Mouse (Mus musculus) liver, adult 2 months (tissue): Measurements from ENCODE around the gene Brd4. TPM values are rescaled to one million over a fixed set of nuclear protein-coding genes. Genes with fewer than 3 reads are reported as not detected.

Experiments
- DNase-seq: peaks from one replicate; pipeline ENCODE4 v3.0.0-alpha.2; 2011; ENCODE audit warnings: low read depth, low spot score; ENCODE audit errors: extremely low read depth
- H3K27ac ChIP-seq: fragments of 200-500 bp; replicated peaks from 2 replicates; pipeline ENCODE4 v1.5.1; 2012; ENCODE audit warnings: low read depth, mild to moderate bottlenecking, control low read depth, inconsistent platforms, low read length; ENCODE audit not compliant: insufficient read depth
- H3K27me3 ChIP-seq: fragments of 200-500 bp; 2 replicates; pipeline ENCODE4 v1.6.1; 2012; ENCODE audit warnings: mild to moderate bottlenecking, moderate library complexity, low read length, inconsistent platforms; ENCODE audit not compliant: control insufficient read depth, insufficient read depth
- H3K36me3 ChIP-seq: fragments of 200-500 bp; 2 replicates; pipeline ENCODE4 v1.6.1; 2012; ENCODE audit warnings: low read length, inconsistent platforms; ENCODE audit not compliant: control insufficient read depth, insufficient read depth
- H3K4me1 ChIP-seq: fragments of 200-500 bp; 2 replicates; pipeline ENCODE4 v1.6.1; 2011; ENCODE audit warnings: low read length; ENCODE audit not compliant: control insufficient read depth, insufficient read depth
- H3K4me3 ChIP-seq: fragments of 200-500 bp; 2 replicates; pipeline ENCODE4 v1.5.1; 2011; ENCODE audit warnings: low read depth, mild to moderate bottlenecking, control low read depth, low read length, moderate library complexity; ENCODE audit not compliant: insufficient read depth
- H3K79me2 ChIP-seq: fragments of 200-500 bp; 2 replicates; pipeline ENCODE4 v1.6.1; 2012; ENCODE audit warnings: inconsistent platforms, mild to moderate bottlenecking, low read length, moderate library complexity; ENCODE audit not compliant: control insufficient read depth, insufficient read depth
- H3K9ac ChIP-seq: fragments of 200-500 bp; 2 replicates; pipeline ENCODE4 v1.6.1; 2012; ENCODE audit warnings: low read depth, mild to moderate bottlenecking, control low read depth, inconsistent platforms, low read length
- CTCF ChIP-seq: fragments of 200-500 bp; IDR thresholded peaks from 2 replicates; pipeline ENCODE4 v1.5.1; 2011; ENCODE audit warnings: low read depth, low read length, control low read depth
- POLR2A ChIP-seq: fragments of 200-500 bp; IDR thresholded peaks from 2 replicates; pipeline ENCODE4 v1.6.1; 2011; ENCODE audit warnings: low read length, control low read depth; ENCODE audit not compliant: insufficient read depth; ENCODE audit errors: extremely low read depth
- WGBS: fragments of 180-500 bp; shearing (Covaris S2); methylation state at CpG from one replicate; pipeline ENCODE4 v1.1.7; 2018; 5-methylcytosine and 5-hydroxymethylcytosine counted together
- polyA plus RNA-seq: library from polyadenylated mRNA; depleted of rRNA; stranded (reverse); fragments of >200 nt; gene quantifications from 2 replicates; pipeline ENCODE4 v1.2.3, GENCODE M21; 2012
- total RNA-seq: library from RNA; depleted of rRNA; stranded (reverse); fragments of >200 nt; gene quantifications from 2 replicates; pipeline ENCODE4 v1.2.3, GENCODE M21; 2014

Gene Brd4
- total and polyA plus RNA-seq, 2 experiments, result 10.5 to 18.4 TPM

DNA sequence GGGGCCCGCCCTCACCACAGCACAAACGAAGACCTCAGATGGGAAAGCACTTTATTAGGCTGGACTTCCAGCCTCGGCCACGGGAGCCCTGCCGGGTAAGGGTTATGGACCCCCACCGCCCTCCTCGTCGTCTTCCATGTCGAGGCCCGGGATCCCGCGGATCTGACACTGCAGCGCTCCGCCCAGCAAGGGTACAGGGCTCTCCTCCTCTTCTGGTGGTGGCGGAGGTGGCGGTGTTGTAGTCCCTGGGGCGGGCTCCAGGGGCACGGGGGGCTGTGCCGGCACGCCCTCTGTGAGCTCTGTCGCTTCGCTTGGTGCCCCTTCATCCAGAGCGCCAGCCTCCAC, 36.8 kb upstream of the Brd4 start:
- TF ChIP-seq CTCF (no peak), POLR2A (no peak)

DNA sequence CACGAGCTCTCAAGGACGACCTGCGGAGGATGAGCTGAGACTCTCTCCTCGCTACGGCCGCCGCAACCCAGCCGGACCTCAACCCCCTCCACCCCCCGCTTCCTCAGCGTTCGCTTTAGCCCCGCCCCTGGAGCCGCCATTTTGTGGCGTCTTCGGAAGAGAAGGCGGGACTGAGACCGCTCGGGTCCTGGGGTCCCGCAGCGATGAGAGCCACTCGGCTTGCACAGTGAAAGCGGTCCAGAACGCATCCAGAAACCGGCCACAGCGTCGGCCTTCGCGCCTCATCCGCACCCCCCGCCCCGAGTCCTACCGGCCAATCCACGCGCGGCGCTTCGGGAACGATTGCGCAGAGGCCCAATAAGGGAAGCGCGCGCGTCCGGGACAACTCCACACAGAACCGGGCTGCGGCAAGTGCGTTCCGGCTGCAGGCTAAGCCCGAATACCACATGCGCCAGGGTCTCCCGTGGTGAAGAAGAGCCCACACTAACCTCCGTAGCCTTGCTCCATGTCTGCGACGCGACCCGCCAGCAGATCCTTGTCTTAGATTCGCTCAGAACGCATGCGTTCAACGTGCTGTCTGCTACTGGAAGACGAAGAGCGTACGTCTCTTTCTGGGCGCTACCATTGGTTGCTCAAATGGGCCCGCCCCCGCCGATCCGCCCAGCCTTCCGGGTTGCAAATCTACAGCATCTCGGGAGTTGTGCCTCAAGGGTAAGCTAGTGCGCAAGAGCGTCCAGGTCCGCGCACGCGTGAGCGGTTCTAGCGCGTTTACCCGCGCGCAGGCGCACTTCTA, 36.3 kb upstream of the Brd4 start, which contains the start of gene Akap8:
Gene Akap8 (minus strand): TSS at position 642 of the 793 bp plus-strand sequence.
- Histone ChIP-seq H3K27me3 (no peaks in the 10 kb centered on the region), H3K27ac (peak within 1 kb of the TSS; percentile 76), H3K4me3 (peak within 1 kb of the TSS; percentile 78), H3K79me2 (peaks cover 21% of the 10 kb centered on the region; the same call in 1 of the 2 replicates), H3K4me1 (peaks cover 10% of the 10 kb centered on the region), H3K9ac (peak within 1 kb of the TSS; percentile 80), H3K36me3 (peaks cover 24% of the 10 kb centered on the region)
- peak; percentile 97 for DNase-seq
- TF ChIP-seq CTCF (no peak), POLR2A (peak; percentile 75)
- under 1% methylated on average over 83 of the region's 83 CpGs for WGBS

More for the DNA sequence above, 36.8 kb upstream of the Brd4 start:
- H3K27me3 ChIP-seq, result no peaks in the 10 kb centered on the region
- H3K79me2 ChIP-seq, result peaks cover 21% of the 10 kb centered on the region; the same call in 1 of the 2 replicates
- peak overlapping the region; percentile 74 for H3K4me3 ChIP-seq
- peak overlapping the region; percentile 71 for H3K9ac ChIP-seq
- H3K4me1 ChIP-seq, result peaks cover 10% of the 10 kb centered on the region
- H3K27ac ChIP-seq, result peak overlapping the region; percentile 72
- H3K36me3 ChIP-seq, result peaks cover 23% of the 10 kb centered on the region
- DNase-seq, result no peak
- WGBS, result under 1% methylated on average over 23 of the region's 23 CpGs

DNA sequence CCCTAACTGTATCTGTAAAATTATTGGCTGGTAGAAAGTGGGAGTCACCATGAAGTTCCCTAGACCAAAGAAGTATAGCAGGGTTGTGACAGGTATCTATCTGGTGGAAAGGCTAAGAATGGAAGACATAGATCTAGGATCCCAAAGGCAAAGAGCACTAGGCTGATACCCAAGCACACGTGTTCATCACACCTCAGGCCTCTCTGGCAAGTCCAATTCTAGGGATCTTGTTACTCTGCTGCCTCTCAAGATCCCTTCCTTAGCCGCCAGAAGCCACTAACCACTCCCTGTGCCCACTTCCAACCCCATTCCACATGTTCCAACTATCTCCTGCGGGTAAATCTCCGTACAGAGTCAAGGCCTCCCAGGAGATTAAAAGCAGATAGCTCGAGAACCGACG, 35.4 kb upstream of the Brd4 start:
- Histone ChIP-seq H3K27me3 (no peaks in the 10 kb centered on the region), H3K4me1 (peaks cover 10% of the 10 kb centered on the region), H3K27ac (peak overlapping the region; percentile 76), H3K79me2 (peaks cover 21% of the 10 kb centered on the region; the same call in 1 of the 2 replicates), H3K36me3 (peaks cover 28% of the 10 kb centered on the region), H3K4me3 (peak overlapping the region; percentile 78), H3K9ac (peak overlapping the region; percentile 80)
- TF ChIP-seq POLR2A, result no peak
- TF ChIP-seq CTCF, result no peak
- WGBS, result 0% methylated on average over 7 of the region's 7 CpGs
- peak; percentile 68 for DNase-seq

DNA sequence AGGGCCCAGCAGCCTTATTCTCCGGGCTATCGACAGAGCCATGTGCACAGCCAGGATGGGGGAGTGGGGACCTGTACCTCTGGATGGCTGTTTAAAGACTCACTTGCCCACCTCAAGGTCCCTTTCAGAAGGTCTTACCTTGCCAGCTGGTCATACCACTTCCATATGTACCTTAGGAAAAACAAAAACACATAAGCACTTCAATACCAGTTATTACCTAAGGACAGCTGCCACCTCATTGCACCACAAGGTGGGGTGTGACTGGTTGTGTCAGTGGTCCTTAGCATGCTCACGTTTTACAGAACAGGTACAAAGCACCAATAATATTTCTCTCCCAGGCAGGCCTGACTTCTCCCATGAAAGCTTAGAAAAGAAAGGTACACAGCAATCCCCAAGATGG, 33.2 kb upstream of the Brd4 start:
- H3K27me3 ChIP-seq, result no peaks in the 10 kb centered on the region
- no peak overlapping the region for H3K27ac ChIP-seq
- peaks cover 10% of the 10 kb centered on the region for H3K4me1 ChIP-seq
- H3K36me3 ChIP-seq, result peaks cover 47% of the 10 kb centered on the region
- DNase-seq, result no peak
- WGBS, result 86% methylated on average over 3 of the region's 3 CpGs
- no peak overlapping the region for H3K4me3 ChIP-seq
- no peak overlapping the region for H3K9ac ChIP-seq
- H3K79me2 ChIP-seq, result peaks cover 21% of the 10 kb centered on the region; the same call in 1 of the 2 replicates
- TF ChIP-seq CTCF (no peak), POLR2A (no peak)

DNA sequence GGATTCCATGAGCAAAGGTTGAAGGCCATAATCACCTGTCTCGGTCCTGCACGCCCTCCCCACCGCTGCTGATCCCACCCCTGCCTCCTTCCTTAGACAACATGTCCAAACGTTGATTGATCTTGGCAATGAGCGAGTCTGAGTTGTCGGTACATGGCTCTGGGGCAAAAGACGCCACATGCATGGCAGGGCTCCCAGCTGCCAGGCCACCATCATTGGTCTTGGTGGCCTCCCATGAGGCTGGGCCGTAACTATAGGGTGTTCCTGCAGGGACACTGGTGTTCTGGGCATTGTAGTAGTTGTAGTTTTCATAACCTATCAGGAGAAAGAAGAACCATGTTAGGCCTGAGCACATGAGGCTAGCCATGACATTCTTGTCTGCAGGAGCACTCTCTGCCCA, 32.5 kb upstream of the Brd4 start:
- Histone ChIP-seq H3K27ac (no peak overlapping the region), H3K9ac (no peak overlapping the region), H3K4me3 (no peak overlapping the region), H3K4me1 (peaks cover 7% of the 10 kb centered on the region), H3K27me3 (no peaks in the 10 kb centered on the region), H3K79me2 (peaks cover 21% of the 10 kb centered on the region; the same call in 1 of the 2 replicates), H3K36me3 (peaks cover 51% of the 10 kb centered on the region)
- 59% methylated on average over 8 of the region's 8 CpGs for WGBS
- DNase-seq, result no peak
- no peak for TF ChIP-seq POLR2A
- TF ChIP-seq CTCF, result no peak

DNA sequence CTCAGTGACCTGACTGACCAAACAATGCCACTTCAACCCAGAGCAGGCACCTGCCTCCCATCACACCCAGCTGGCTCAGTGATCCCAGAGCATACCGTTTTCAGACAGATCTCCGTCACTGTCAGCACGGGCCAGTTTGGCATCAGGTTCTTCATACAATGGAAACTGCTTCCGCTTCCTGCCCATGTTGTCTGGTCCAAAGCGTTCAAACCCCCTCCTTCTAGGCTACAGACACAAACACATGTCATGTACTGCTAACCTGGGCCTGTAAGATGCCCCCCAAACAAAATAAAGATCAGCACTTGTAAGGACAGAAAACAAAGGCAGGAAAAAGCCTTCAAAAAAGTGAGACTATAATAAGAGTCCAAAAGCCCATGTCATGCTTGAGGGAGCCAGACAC, 31.0 kb upstream of the Brd4 start:
- no peak for DNase-seq
- no peak overlapping the region for H3K27ac ChIP-seq
- TF ChIP-seq POLR2A (no peak), CTCF (no peak)
- peaks cover 21% of the 10 kb centered on the region; the same call in 1 of the 2 replicates for H3K79me2 ChIP-seq
- peaks cover 65% of the 10 kb centered on the region for H3K36me3 ChIP-seq
- H3K9ac ChIP-seq, result no peak overlapping the region
- no peaks in the 10 kb centered on the region for H3K27me3 ChIP-seq
- WGBS, result 92% methylated on average over 5 of the region's 5 CpGs
- peaks cover 3% of the 10 kb centered on the region; the same call in 1 of the 2 replicates for H3K4me1 ChIP-seq
- no peak overlapping the region for H3K4me3 ChIP-seq
